Mouse (Mus musculus) bone marrow, adult 2 months (tissue): ENCODE data around the gene Mtss1l.

Experiments used
- CTCF ChIP-seq: fragments of 200-500 bp; IDR thresholded peaks from 2 replicates; pipeline ENCODE4 v1.5.1; 2011; ENCODE audit warnings: low read length, control low read depth; ENCODE audit not compliant: control insufficient read depth, insufficient read depth
- POLR2A ChIP-seq: fragments of 200-500 bp; IDR thresholded peaks from 2 replicates; pipeline ENCODE4 v1.6.1; 2011; ENCODE audit warnings: low read depth, mild to moderate bottlenecking, control low read depth, low read length, borderline replicate concordance; ENCODE audit not compliant: control insufficient read depth

GRCm38 (mm10) chr8:110764671-110765070 lies 43.4 kb downstream of the Mtss1l start:
- TF ChIP-seq POLR2A (no peak), CTCF (no peak)
